Mouse (Mus musculus) kidney, postnatal 0 days (tissue): ENCODE results near the gene Rnf186. TPM values are rescaled to one million over a fixed set of nuclear protein-coding genes. Genes with fewer than 3 reads are reported as not detected.

Experiments used
- ATAC-seq: fragments of 200-750 bp; cut with Nextera tagmentation; replicated peaks from 2 replicates; pipeline ENCODE4 v1.8.0; 2017; ENCODE audit warnings: low read depth, moderate number of reproducible peaks, moderate TSS enrichment, moderate library complexity; ENCODE audit not compliant: low FRiP score
- DNase-seq: peaks from one replicate; pipeline ENCODE4 v3.0.0-alpha.2; 2016; ENCODE audit warnings: low spot score
- H3K27ac ChIP-seq: fragments of 300-500 bp; sonication (generic); 2 replicates; pipeline ENCODE4 v1.5.1; 2014; ENCODE audit warnings: mild to moderate bottlenecking
- H3K27me3 ChIP-seq: fragments of 300-500 bp; sonication (generic); 2 replicates; pipeline ENCODE4 v1.6.1; 2014; ENCODE audit warnings: low read length, mixed read lengths; ENCODE audit not compliant: insufficient read depth
- H3K36me3 ChIP-seq: fragments of 300-500 bp; sonication (generic); 2 replicates; pipeline ENCODE4 v1.6.1; 2014; ENCODE audit warnings: low read length, mixed read lengths; ENCODE audit not compliant: insufficient read depth
- H3K4me1 ChIP-seq: fragments of 300-500 bp; sonication (generic); replicated peaks from 2 replicates; pipeline ENCODE4 v1.6.1; 2014; ENCODE audit warnings: antibody characterized with exemption, low read length, mixed read lengths; ENCODE audit not compliant: insufficient read depth
- H3K4me2 ChIP-seq: fragments of 300-500 bp; sonication (generic); 2 replicates; pipeline ENCODE4 v1.6.1; 2014; ENCODE audit warnings: mild to moderate bottlenecking, low read length, moderate library complexity, mixed read lengths
- H3K4me3 ChIP-seq: fragments of 300-500 bp; sonication (generic); replicated peaks from 2 replicates; pipeline ENCODE4 v1.5.1; 2014; ENCODE audit warnings: low read depth, low read length
- H3K9ac ChIP-seq: fragments of 300-500 bp; sonication (generic); 2 replicates; pipeline ENCODE4 v1.6.1; 2014; ENCODE audit warnings: low read depth, low read length
- H3K9me3 ChIP-seq: fragments of 300-500 bp; sonication (generic); replicated peaks from 2 replicates; pipeline ENCODE4 v1.6.1; 2016; ENCODE audit warnings: low read length, inconsistent platforms, mixed read lengths
- CTCF ChIP-seq: IDR thresholded peaks from 2 replicates; pipeline ENCODE4 v1.5.1; 2016; ENCODE audit warnings: antibody characterized with exemption, low read depth, mild to moderate bottlenecking, moderate library complexity
- WGBS: fragments of 180-500 bp; shearing (Covaris S2); extraction: QIAGEN DNeasy Blood & Tissue Kit; methylation state at CpG from one replicate; pipeline ENCODE4 v1.1.7; 2014; 5-methylcytosine and 5-hydroxymethylcytosine counted together
- polyA plus RNA-seq: library from polyadenylated mRNA; unstranded; fragments of >200 nt; fragmentation: Nextera tagmentation; extraction: Ambion mirVana; gene quantifications from 2 replicates; pipeline ENCODE4 v1.2.1, GENCODE M21; 2015

Rnf186 gene
- polyA plus RNA-seq, 1 experiment from 2014 or later, result 17.7 TPM

DNA sequence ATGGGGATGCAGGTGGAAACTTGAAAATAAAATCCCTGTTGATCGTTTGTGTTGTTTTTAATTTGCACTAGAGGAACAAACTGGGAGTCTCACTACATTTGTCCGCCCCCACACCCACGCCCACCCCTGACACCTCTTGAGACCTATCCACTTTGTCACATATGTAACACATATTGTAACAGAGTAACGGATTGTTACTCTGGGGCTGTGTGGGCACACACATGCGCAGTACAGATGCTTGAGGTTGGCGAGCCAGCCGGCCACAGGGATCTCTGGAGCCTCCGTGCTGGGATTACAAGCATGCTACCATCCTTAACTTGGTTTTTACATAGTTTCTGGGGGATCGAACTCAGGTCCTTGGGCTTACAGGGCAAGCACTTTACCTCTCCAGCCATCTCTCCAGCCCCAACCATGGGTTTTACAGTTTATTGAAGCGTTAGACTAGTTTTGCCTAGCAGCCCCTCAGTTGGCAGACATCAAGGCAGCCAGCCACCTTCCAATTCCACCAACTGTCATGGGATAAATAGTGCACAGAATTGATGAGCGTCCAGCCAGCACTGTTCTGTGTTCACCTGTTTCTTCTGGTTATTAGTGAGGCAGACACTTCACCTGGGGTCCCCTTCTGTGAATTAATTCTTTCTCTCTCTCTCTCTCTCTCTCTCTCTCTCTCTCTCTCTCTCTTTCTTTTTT lies 32.3 kb upstream of the Rnf186 start:
- no peaks in the 10 kb centered on the region for H3K36me3 ChIP-seq
- H3K27ac ChIP-seq, result no peak overlapping the region
- no peak overlapping the region for H3K9ac ChIP-seq
- peaks cover 8% of the 10 kb centered on the region; the same call in 1 of the 2 replicates for H3K4me1 ChIP-seq
- no peak overlapping the region for H3K4me3 ChIP-seq
- no peaks in the 10 kb centered on the region for H3K27me3 ChIP-seq
- DNase-seq, result no peak
- no peak for ATAC-seq
- H3K4me2 ChIP-seq, result no peak overlapping the region
- no peaks in the 10 kb centered on the region for H3K9me3 ChIP-seq
- 80% methylated on average over 11 of the region's 11 CpGs for WGBS
- TF ChIP-seq CTCF, result no peak

DNA sequence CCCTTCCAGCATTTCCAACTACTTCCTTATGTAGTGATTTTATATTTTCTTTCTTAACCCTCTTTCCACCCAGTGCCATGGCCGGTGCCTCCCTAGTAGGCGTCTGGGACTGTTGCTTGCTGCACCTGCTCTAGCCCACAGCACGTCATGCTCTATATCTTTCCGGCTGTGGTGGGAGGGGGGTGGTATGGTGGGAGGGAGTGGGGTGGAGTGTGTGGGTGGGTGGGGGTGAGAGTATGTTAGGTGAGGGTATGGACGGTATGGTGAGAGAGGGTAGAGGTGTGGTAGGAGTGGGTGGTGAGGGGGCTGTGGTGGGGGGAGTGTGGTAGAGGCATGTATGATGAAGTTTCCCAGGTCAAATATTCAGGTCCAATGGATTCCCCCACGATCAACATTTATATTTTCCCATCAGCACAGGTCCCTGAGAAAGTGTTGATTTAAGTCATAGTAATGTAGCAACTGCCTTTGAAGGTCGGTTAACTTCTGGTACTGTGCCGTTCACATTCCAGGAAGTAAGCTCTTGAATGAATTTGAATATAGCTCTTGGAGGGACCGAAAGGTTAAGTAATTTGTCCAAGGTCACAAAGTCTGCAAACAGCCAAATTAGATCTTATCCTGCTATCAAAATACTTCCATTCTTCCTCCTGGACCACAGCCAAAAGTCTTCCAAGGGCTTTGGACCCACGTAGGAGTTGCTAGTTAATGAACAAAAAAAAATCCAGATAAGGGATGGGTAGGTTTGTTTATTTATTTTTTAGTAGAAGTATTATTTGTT lies 28.2 kb upstream of the Rnf186 start:
- Histone ChIP-seq H3K9me3 (no peaks in the 10 kb centered on the region), H3K4me3 (no peak overlapping the region), H3K27ac (peak overlapping the region; percentile 70), H3K36me3 (no peaks in the 10 kb centered on the region), H3K9ac (no peak overlapping the region), H3K4me1 (peaks cover 15% of the 10 kb centered on the region; the same call in 1 of the 2 replicates), H3K27me3 (no peaks in the 10 kb centered on the region), H3K4me2 (no peak overlapping the region)
- no peak for TF ChIP-seq CTCF
- 28% methylated on average over 10 of the region's 10 CpGs for WGBS
- ATAC-seq (peak; percentile 49), DNase-seq (peak; percentile 69)

DNA sequence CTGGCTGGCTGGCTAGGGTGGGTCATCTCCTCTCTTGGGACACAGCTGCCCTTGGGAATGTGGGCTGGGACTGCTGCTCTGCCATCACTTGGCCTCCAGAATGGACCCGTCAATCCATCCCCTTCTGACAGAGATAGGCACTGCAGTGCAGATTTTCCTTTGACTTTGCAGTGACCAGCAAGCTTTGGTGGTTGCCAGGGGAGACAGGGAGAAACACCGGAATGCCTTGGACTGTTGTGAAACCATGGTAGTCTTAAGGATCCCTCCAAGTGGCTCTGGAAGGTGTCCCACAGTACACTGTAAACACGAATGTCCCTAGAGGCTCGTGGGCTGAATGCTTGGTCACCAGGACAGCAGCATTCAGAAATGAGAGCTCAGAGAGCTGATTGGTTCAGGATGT lies 27.4 kb upstream of the Rnf186 start:
- H3K4me2 ChIP-seq, result no peak overlapping the region
- peaks cover 19% of the 10 kb centered on the region; the same call in 1 of the 2 replicates for H3K4me1 ChIP-seq
- no peaks in the 10 kb centered on the region for H3K9me3 ChIP-seq
- H3K27me3 ChIP-seq, result no peaks in the 10 kb centered on the region
- DNase-seq (no peak), ATAC-seq (peak; percentile 9; the same call in 1 of the 2 replicates)
- 63% methylated on average over 4 of the region's 4 CpGs for WGBS
- H3K27ac ChIP-seq, result peak overlapping the region; percentile 70; the same call in 1 of the 2 replicates
- H3K36me3 ChIP-seq, result no peaks in the 10 kb centered on the region
- H3K4me3 ChIP-seq, result no peak overlapping the region
- H3K9ac ChIP-seq, result no peak overlapping the region
- no peak for TF ChIP-seq CTCF

DNA sequence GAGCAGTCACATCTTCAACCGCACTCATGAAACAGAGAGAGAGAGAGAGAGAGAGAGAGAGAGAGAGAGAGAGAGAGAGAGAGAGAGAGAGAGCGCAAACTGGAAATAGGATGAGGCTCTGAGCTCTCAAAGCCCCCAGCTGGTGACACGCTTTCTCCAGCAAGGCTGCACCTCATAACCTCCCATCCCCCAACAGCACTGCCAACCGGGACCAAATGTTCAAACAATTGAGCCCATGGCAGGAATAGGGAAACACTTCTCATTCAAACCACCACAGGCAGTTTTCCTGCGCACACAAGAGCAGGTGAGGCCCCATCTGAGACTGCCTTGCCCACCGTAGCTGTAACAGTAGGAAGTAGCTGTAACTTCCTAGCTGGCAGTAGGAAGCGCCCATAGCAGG lies 25.5 kb upstream of the Rnf186 start:
- Histone ChIP-seq H3K4me1 (peaks cover 19% of the 10 kb centered on the region; the same call in 1 of the 2 replicates), H3K9me3 (no peaks in the 10 kb centered on the region)
- DNase-seq, result peak; percentile 45

DNA sequence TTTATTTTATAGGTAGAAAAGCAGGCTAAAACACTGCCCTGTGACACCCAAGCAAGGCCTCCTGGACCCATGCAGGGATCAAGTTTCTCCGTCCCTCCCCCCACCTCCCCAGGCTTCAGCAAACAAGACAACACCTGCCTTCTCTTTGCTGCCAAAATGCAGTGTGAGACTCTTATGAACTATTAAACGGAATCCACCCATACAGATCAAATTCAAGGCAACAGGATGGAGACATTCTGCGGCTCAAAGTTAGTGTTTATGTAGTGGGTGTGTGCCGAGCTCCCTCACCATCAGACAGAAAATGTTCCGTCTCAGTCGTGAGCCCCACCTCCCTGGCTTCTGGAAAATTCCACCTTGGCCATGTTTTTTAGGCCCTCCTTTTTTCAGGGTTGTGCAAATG lies 24.9 kb upstream of the Rnf186 start:
- Histone ChIP-seq H3K36me3 (no peaks in the 10 kb centered on the region), H3K4me1 (peaks cover 19% of the 10 kb centered on the region; the same call in 1 of the 2 replicates), H3K27ac (peak overlapping the region; percentile 79), H3K9ac (no peak overlapping the region), H3K4me2 (no peak overlapping the region), H3K9me3 (no peaks in the 10 kb centered on the region), H3K27me3 (no peaks in the 10 kb centered on the region), H3K4me3 (no peak overlapping the region)
- TF ChIP-seq CTCF, result no peak
- ATAC-seq (no peak), DNase-seq (peak; percentile 49)
- WGBS, result 12% methylated on average over 6 of the region's 6 CpGs

More for the DNA sequence above, 25.5 kb upstream of the Rnf186 start:
- no peak overlapping the region for H3K4me3 ChIP-seq
- H3K36me3 ChIP-seq, result no peaks in the 10 kb centered on the region
- H3K27ac ChIP-seq, result peak overlapping the region; percentile 79
- no peak overlapping the region for H3K9ac ChIP-seq
- no peak for ATAC-seq
- H3K27me3 ChIP-seq, result no peaks in the 10 kb centered on the region
- no peak for TF ChIP-seq CTCF
- 24% methylated on average over 7 of the region's 7 CpGs for WGBS
- no peak overlapping the region for H3K4me2 ChIP-seq

DNA sequence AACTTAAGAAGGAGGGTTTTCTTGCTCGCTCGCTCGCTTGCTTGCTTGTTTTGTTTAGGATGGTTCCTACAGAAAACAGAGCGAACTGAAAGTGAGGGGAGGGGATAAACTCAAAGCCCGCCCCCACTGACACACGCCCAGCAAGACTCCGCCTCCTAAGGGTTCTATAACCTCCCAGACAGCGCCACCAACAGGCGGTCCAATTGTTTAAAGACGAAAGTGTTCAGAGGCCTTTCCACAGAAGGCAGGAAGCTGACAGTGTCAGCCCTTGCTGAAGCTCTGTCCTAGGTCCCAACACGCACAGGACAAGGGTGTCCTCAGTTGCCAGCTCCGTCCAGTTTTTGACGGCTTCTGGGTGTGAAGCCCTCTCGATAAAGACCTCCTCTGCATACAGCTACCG lies 23.2 kb upstream of the Rnf186 start:
- H3K4me3 ChIP-seq, result peak overlapping the region; percentile 20
- WGBS, result 27% methylated on average over 15 of the region's 15 CpGs

More for the DNA sequence above, 23.2 kb upstream of the Rnf186 start:
- peak; percentile 96 for DNase-seq
- peak overlapping the region; percentile 37; the same call in 1 of the 2 replicates for H3K4me2 ChIP-seq
- H3K9ac ChIP-seq, result no peak overlapping the region
- H3K27ac ChIP-seq, result no peak overlapping the region
- H3K36me3 ChIP-seq, result no peaks in the 10 kb centered on the region
- H3K9me3 ChIP-seq, result no peaks in the 10 kb centered on the region
- peak; percentile 83 for TF ChIP-seq CTCF
- H3K4me1 ChIP-seq, result peaks cover 15% of the 10 kb centered on the region; the same call in 1 of the 2 replicates
- ATAC-seq, result peak; percentile 59; the same call in 1 of the 2 replicates
- H3K27me3 ChIP-seq, result no peaks in the 10 kb centered on the region
